Mouse (Mus musculus) brain, embryonic 14.5 days (tissue): ENCODE measurements at regions not wholly inside any gene's neighbourhood (a gene's known extent, or its start where the extent isn't known, plus 50 kb on each side); places are given as distances from the start of the nearest gene placed in this dataset.

Experiments
- CTCF ChIP-seq: fragments of 200-500 bp; IDR thresholded peaks from 2 replicates; pipeline ENCODE4 v1.5.1; 2012; ENCODE audit warnings: inconsistent platforms, mild to moderate bottlenecking, moderate library complexity, borderline replicate concordance; ENCODE audit not compliant: insufficient read depth, insufficient read length; ENCODE audit errors: extremely low read depth
- POLR2A ChIP-seq: fragments of 200-500 bp; IDR thresholded peaks from 2 replicates; pipeline ENCODE4 v1.6.1; 2012; ENCODE audit warnings: mild to moderate bottlenecking, inconsistent platforms, borderline replicate concordance; ENCODE audit not compliant: poor library complexity, insufficient read depth, insufficient read length, severe bottlenecking; ENCODE audit errors: extremely low read depth

DNA sequence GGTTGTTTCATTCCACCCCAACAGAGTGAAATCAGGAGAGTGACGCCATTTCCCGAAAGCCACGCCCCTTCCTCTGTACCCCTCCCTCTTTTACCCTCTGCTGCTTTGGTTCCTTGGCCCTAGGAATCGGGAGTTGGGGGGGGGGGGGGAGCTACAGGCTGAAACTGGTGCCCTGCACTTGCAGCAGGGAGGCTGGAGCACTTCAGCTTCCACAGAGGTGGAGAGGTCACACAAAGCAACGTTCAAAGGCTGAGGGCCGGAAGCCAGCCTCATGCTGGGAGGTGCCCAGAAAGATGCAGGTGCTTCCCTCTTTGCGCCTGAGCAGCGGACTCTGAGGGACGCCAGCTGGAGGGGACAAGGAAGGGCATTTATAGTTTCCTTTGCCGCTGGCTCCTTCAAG is 69.1 kb upstream of the Rapgef5 start:
- TF ChIP-seq CTCF (no peak), POLR2A (no peak)
